Mouse (Mus musculus): ENCODE data around the gene Mndal. TPM values are rescaled to one million over a fixed set of nuclear protein-coding genes. Genes with fewer than 3 reads are reported as not detected.
"Not testable (repeated sequence)": the region's sequence is repeated elsewhere in the genome, so short reads cannot be mapped to it uniquely, and the experiment has no call there.

The Mndal gene
- 2.0 and 3.0 TPM in 2 replicates for polyA plus RNA-seq (2014; fragmentation: Nextera tagmentation; extraction: Ambion mirVana)

- H3K27me3 ChIP-seq (replicated peaks; ENCODE audit: control insufficient read depth, insufficient read depth, low read length); DNase-seq (ENCODE audit: low spot score); H3K36me3 ChIP-seq (ENCODE audit: control insufficient read depth, insufficient read depth, low read length); H3K4me3 ChIP-seq (ENCODE audit: low read depth, low read length); H3K9ac ChIP-seq (ENCODE audit: low read length); H3K4me2 ChIP-seq (ENCODE audit: low read length); ATAC-seq (replicated peaks; ENCODE audit: low FRiP score, low TSS enrichment, low read depth); H3K27ac ChIP-seq (ENCODE audit: low read depth); H3K4me1 ChIP-seq (replicated peaks; ENCODE audit: control insufficient read depth, insufficient read depth, low read length); H3K9me3 ChIP-seq (ENCODE audit: control insufficient read depth, low read length): not testable (repeated sequence)
- 49% methylated on average over 3 of the region's 3 CpGs for WGBS
Observed at GRCm38 (mm10) chr1:173941924-173942779, at the start of gene Mndal, which contains the start of gene Ifi203. TSS of gene Mndal (minus strand) at chr1:173942491. TSS of gene Ifi203 (minus strand) at chr1:173942672.

- not testable (repeated sequence) for H3K36me3 ChIP-seq (ENCODE audit: control insufficient read depth, insufficient read depth, low read length); H3K27ac ChIP-seq (ENCODE audit: low read depth); H3K4me2 ChIP-seq (ENCODE audit: low read length); H3K9me3 ChIP-seq (ENCODE audit: control insufficient read depth, low read length); DNase-seq (ENCODE audit: low spot score); H3K27me3 ChIP-seq (replicated peaks; ENCODE audit: control insufficient read depth, insufficient read depth, low read length); H3K9ac ChIP-seq (ENCODE audit: low read length); H3K4me1 ChIP-seq (replicated peaks; ENCODE audit: control insufficient read depth, insufficient read depth, low read length); ATAC-seq (replicated peaks; ENCODE audit: low FRiP score, low TSS enrichment, low read depth); H3K4me3 ChIP-seq (ENCODE audit: low read depth, low read length)
- WGBS = 86% methylated on average over 6 of the region's 6 CpGs
Observed at GRCm38 (mm10) chr1:173982694-173983305, 40.5 kb upstream of the Mndal start, which contains the start of gene Ifi202b. TSS of gene Ifi202b (minus strand) at chr1:173982744.

- not testable (repeated sequence) for H3K4me2 ChIP-seq (ENCODE audit: low read length); ATAC-seq (replicated peaks; ENCODE audit: low FRiP score, low TSS enrichment, low read depth); H3K27ac ChIP-seq (ENCODE audit: low read depth); H3K9me3 ChIP-seq (ENCODE audit: control insufficient read depth, low read length); H3K4me1 ChIP-seq (replicated peaks; ENCODE audit: control insufficient read depth, insufficient read depth, low read length); H3K27me3 ChIP-seq (replicated peaks; ENCODE audit: control insufficient read depth, insufficient read depth, low read length); H3K36me3 ChIP-seq (ENCODE audit: control insufficient read depth, insufficient read depth, low read length); H3K9ac ChIP-seq (ENCODE audit: low read length); DNase-seq (ENCODE audit: low spot score); H3K4me3 ChIP-seq (ENCODE audit: low read depth, low read length)
- 34% methylated on average over 3 of the region's 3 CpGs for WGBS
Observed at GRCm38 (mm10) chr1:173981038-173981437, 38.7 kb upstream of the Mndal start.

DNA sequence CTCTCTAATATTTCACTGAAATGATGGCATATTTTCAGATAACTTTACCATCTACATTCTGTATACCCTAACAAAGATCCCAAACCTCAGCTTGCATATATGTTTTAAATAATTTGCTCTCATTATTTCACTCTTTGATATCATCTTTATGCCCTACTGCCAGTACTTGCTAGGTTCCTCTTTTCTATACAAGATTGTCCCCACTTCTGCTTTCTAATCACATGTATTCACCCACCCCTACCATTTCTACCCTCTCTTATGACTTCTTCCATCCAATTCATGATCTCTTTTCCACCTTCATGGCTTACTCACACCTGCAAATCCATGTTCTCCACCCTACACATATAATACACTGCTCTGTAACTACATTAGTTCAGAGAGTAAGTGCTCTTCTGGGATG, 35.3 kb upstream of the Mndal start:
- Histone ChIP-seq H3K4me3 (ENCODE audit: low read depth, low read length) (no peak overlapping the region), H3K27ac (ENCODE audit: low read depth) (no peak overlapping the region), H3K9me3 (ENCODE audit: control insufficient read depth, low read length) (no peaks in the 10 kb centered on the region), H3K9ac (ENCODE audit: low read length) (no peak overlapping the region), H3K27me3 (replicated peaks; ENCODE audit: control insufficient read depth, insufficient read depth, low read length) (no peaks in the 10 kb centered on the region), H3K4me1 (replicated peaks; ENCODE audit: control insufficient read depth, insufficient read depth, low read length) (no peaks in the 10 kb centered on the region), H3K4me2 (ENCODE audit: low read length) (no peak overlapping the region), H3K36me3 (ENCODE audit: control insufficient read depth, insufficient read depth, low read length) (no peaks in the 10 kb centered on the region)
- ATAC-seq (replicated peaks; ENCODE audit: low FRiP score, low TSS enrichment, low read depth) (no peak), DNase-seq (ENCODE audit: low spot score) (no peak)

- Histone ChIP-seq H3K27me3 (replicated peaks; ENCODE audit: control insufficient read depth, insufficient read depth, low read length) (no peaks in the 10 kb centered on the region), H3K27ac (ENCODE audit: low read depth) (no peak overlapping the region), H3K36me3 (ENCODE audit: control insufficient read depth, insufficient read depth, low read length) (no peaks in the 10 kb centered on the region), H3K9ac (ENCODE audit: low read length) (no peak overlapping the region), H3K4me2 (ENCODE audit: low read length) (no peak overlapping the region), H3K4me1 (replicated peaks; ENCODE audit: control insufficient read depth, insufficient read depth, low read length) (no peaks in the 10 kb centered on the region), H3K4me3 (ENCODE audit: low read depth, low read length) (no peak overlapping the region), H3K9me3 (ENCODE audit: control insufficient read depth, low read length) (no peaks in the 10 kb centered on the region)
- DNase-seq (ENCODE audit: low spot score) = no peak
- no peak for ATAC-seq (replicated peaks; ENCODE audit: low FRiP score, low TSS enrichment, low read depth)
Observed at GRCm38 (mm10) chr1:173973111-173973510, 30.8 kb upstream of the Mndal start.

- not testable (repeated sequence) for H3K27me3 ChIP-seq (replicated peaks; ENCODE audit: control insufficient read depth, insufficient read depth, low read length); ATAC-seq (replicated peaks; ENCODE audit: low FRiP score, low TSS enrichment, low read depth); H3K27ac ChIP-seq (ENCODE audit: low read depth); H3K4me1 ChIP-seq (replicated peaks; ENCODE audit: control insufficient read depth, insufficient read depth, low read length); H3K4me3 ChIP-seq (ENCODE audit: low read depth, low read length); H3K9ac ChIP-seq (ENCODE audit: low read length); H3K9me3 ChIP-seq (ENCODE audit: control insufficient read depth, low read length); H3K4me2 ChIP-seq (ENCODE audit: low read length); H3K36me3 ChIP-seq (ENCODE audit: control insufficient read depth, insufficient read depth, low read length); DNase-seq (ENCODE audit: low spot score)
- WGBS = 60% methylated on average over 1 of the region's 1 CpGs
Observed at GRCm38 (mm10) chr1:173961491-173961890, 19.2 kb upstream of the Mndal start.

- not testable (repeated sequence) for H3K36me3 ChIP-seq (ENCODE audit: control insufficient read depth, insufficient read depth, low read length); ATAC-seq (replicated peaks; ENCODE audit: low FRiP score, low TSS enrichment, low read depth); H3K27me3 ChIP-seq (replicated peaks; ENCODE audit: control insufficient read depth, insufficient read depth, low read length); H3K4me3 ChIP-seq (ENCODE audit: low read depth, low read length); H3K9me3 ChIP-seq (ENCODE audit: control insufficient read depth, low read length); H3K4me1 ChIP-seq (replicated peaks; ENCODE audit: control insufficient read depth, insufficient read depth, low read length); DNase-seq (ENCODE audit: low spot score); H3K27ac ChIP-seq (ENCODE audit: low read depth); H3K9ac ChIP-seq (ENCODE audit: low read length); H3K4me2 ChIP-seq (ENCODE audit: low read length)
- WGBS = 57% methylated on average over 3 of the region's 3 CpGs
Observed at GRCm38 (mm10) chr1:173959998-173960397, 17.7 kb upstream of the Mndal start.

DNA sequence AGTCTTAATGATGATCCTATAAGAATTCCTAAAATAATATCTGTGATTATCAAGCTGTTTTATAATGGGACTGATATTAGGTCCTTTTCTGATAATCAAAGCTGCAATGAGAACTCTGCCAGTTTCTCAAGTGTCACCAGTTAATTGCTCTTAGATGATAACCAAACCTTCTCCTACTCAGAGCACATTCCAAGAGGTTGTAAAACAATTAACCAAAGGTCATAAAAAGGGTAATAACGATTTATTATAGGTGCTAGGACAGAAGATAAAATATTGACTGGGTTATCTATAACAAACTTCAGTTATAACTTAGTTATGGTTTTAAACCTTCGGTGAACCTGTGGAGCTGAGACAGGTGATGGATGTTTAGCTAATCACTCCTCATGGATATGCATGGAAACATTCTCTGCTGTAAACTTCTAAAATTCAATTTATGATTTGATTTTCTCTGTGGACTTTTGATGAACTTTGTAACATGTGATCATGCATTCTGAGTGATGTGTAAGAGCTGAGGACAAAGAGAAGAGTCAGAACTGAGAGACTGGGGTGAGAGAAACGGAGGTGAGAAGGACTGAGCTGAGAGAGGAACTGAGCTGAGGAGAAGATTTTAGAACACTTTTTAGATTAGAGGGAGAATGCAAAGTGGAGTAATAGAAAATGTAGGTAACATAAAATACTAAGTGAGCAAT, 13.7 kb upstream of the Mndal start:
- not testable (repeated sequence) for DNase-seq (ENCODE audit: low spot score); H3K27me3 ChIP-seq (replicated peaks; ENCODE audit: control insufficient read depth, insufficient read depth, low read length); H3K9ac ChIP-seq (ENCODE audit: low read length); H3K4me2 ChIP-seq (ENCODE audit: low read length); H3K4me1 ChIP-seq (replicated peaks; ENCODE audit: control insufficient read depth, insufficient read depth, low read length); H3K27ac ChIP-seq (ENCODE audit: low read depth); H3K9me3 ChIP-seq (ENCODE audit: control insufficient read depth, low read length); H3K4me3 ChIP-seq (ENCODE audit: low read depth, low read length); H3K36me3 ChIP-seq (ENCODE audit: control insufficient read depth, insufficient read depth, low read length)
- 13% methylated on average over 3 of the region's 3 CpGs for WGBS
- ATAC-seq (replicated peaks; ENCODE audit: low FRiP score, low TSS enrichment, low read depth) = peak; percentile 61; the same call in 1 of the 2 replicates
